Mouse (Mus musculus): ENCODE results near the gene Dhx8. TPM values are rescaled to one million over a fixed set of nuclear protein-coding genes. Genes with fewer than 3 reads are reported as not detected.
A peak's percentile ranks its signal among the peaks of the same experiment; 100 is the strongest.

The Dhx8 gene
- polyA plus RNA-seq (2015; fragmentation: Nextera tagmentation; extraction: Ambion mirVana), result 28.5 and 29.4 TPM in 2 replicates

- Histone ChIP-seq H3K27ac (ENCODE audit: low read length) (peak within 1 kb of the TSS; percentile 68), H3K9ac (ENCODE audit: low read length) (peak within 1 kb of the TSS; percentile 81), H3K4me1 (ENCODE audit: control insufficient read depth, insufficient read depth, low read length) (peaks cover 11% of the 10 kb centered on the region; the same call in 1 of the 2 replicates), H3K27me3 (ENCODE audit: control insufficient read depth, insufficient read depth, low read length) (no peaks in the 10 kb centered on the region), H3K4me3 (replicated peaks; ENCODE audit: low read length) (peak within 1 kb of the TSS; percentile 78), H3K4me2 (ENCODE audit: low read depth, low read length) (peak within 1 kb of the TSS; percentile 89), H3K9me3 (replicated peaks; ENCODE audit: control insufficient read depth, low read length) (no peaks in the 10 kb centered on the region), H3K36me3 (ENCODE audit: control insufficient read depth, insufficient read depth, low read length) (no peaks in the 10 kb centered on the region; the same call in none of the 2 replicates)
- peak; percentile 98 for ATAC-seq (ENCODE audit: insufficient read depth, low FRiP score)
- WGBS, result under 1% methylated on average over 51 of the region's 51 CpGs
Measured at GRCm38 (mm10) chr11:101732518-101733440, at the start of gene Dhx8. TSS of gene Dhx8 (plus strand) at chr11:101732919.

DNA sequence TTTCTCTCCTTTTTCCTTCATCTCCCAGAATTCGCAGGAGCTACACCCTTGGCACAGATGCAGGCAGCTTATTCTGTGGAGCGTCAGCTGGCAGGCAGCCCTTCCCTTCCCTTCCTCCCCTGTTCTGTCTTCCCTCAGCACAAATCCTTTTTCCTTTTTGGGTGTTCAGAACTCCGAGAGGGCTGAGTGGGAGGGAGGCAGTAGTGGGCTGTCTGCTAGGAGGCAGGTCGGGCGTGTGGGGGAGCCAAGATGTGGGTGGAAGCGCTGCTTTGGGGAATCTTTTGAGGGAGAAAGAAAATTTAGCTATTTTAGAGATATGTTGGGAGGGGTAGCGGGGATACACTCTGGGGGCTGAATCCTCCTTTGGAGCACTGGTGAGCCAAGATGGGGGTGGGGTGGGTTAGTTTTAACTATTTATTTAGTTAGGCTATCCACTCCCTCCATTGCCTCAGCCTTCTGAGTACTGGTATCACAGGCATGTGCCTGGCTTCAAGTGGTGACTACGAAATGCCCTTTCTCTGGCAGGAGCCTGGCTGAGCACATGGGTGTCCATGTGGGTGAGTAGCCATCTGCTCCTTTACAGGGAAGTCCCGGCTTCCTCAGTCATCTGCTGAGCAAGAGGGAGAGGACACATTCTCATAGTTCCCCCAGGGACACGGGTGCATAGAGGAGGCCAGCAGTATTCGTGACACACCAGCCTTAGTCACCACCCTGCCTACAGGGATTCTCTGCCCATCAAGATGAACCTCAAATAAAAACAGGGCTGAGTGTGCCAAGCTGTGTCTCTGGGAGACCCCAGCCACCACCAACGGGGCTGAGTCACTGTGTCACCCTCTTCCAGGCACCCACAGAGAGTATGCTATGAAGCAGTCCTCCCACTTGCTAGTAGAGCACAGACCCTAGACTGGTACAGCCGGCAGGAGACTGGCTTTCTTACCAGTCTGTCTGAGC, 45.1 kb upstream of the Dhx8 start:
- WGBS, result 34% methylated on average over 13 of the region's 13 CpGs
- Histone ChIP-seq H3K36me3 (ENCODE audit: control insufficient read depth, insufficient read depth, low read length) (no peaks in the 10 kb centered on the region), H3K4me1 (ENCODE audit: control insufficient read depth, insufficient read depth, low read length) (peaks cover 12% of the 10 kb centered on the region; the same call in 1 of the 2 replicates), H3K27ac (ENCODE audit: low read length) (peak overlapping the region; percentile 90), H3K27me3 (ENCODE audit: control insufficient read depth, insufficient read depth, low read length) (no peaks in the 10 kb centered on the region), H3K9ac (ENCODE audit: low read length) (peak overlapping the region; percentile 47; the same call in 1 of the 2 replicates), H3K9me3 (replicated peaks; ENCODE audit: control insufficient read depth, low read length) (no peaks in the 10 kb centered on the region), H3K4me2 (ENCODE audit: low read depth, low read length) (peak overlapping the region; percentile 28), H3K4me3 (replicated peaks; ENCODE audit: low read length) (no peak overlapping the region)
- ATAC-seq (ENCODE audit: insufficient read depth, low FRiP score), result peak; percentile 91

- Histone ChIP-seq H3K4me2 (ENCODE audit: low read depth, low read length) (no peak overlapping the region), H3K27me3 (ENCODE audit: control insufficient read depth, insufficient read depth, low read length) (no peaks in the 10 kb centered on the region)
- WGBS, result 66% methylated on average over 10 of the region's 10 CpGs
Measured at GRCm38 (mm10) chr11:101689701-101690113, 43.0 kb upstream of the Dhx8 start.

DNA sequence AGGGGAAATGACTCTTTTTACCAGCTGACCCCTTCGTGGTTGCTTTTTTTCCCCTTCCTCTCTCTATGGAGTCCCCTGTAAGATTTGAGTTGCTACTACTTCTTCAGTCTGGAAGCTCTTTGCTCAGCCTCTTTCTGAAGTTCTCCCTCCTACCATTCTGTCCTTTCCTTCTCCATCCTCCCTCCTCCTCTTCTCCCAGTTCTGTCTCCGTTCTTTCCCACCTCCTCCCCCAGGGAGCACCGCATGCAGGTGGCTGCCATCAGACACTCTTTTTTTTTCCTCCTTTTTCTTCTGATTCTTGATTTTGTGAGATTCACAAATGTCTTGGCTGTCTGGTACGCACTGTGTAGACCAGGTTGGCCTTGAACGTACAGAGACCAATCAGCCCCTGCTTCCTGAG, 42.4 kb upstream of the Dhx8 start:
- no peak overlapping the region for H3K4me2 ChIP-seq (ENCODE audit: low read depth, low read length)
- 68% methylated on average over 5 of the region's 5 CpGs for WGBS
- no peak for ATAC-seq (ENCODE audit: insufficient read depth, low FRiP score)
- H3K4me3 ChIP-seq (replicated peaks; ENCODE audit: low read length), result no peak overlapping the region
- no peaks in the 10 kb centered on the region for H3K9me3 ChIP-seq (replicated peaks; ENCODE audit: control insufficient read depth, low read length)
- no peaks in the 10 kb centered on the region for H3K36me3 ChIP-seq (ENCODE audit: control insufficient read depth, insufficient read depth, low read length)
- H3K9ac ChIP-seq (ENCODE audit: low read length), result no peak overlapping the region
- no peaks in the 10 kb centered on the region for H3K27me3 ChIP-seq (ENCODE audit: control insufficient read depth, insufficient read depth, low read length)
- H3K27ac ChIP-seq (ENCODE audit: low read length), result no peak overlapping the region; the same call in 1 of the 2 replicates
- peaks cover 14% of the 10 kb centered on the region for H3K4me1 ChIP-seq (ENCODE audit: control insufficient read depth, insufficient read depth, low read length)

More at GRCm38 (mm10) chr11:101689701-101690113, 43.0 kb upstream of the Dhx8 start:
- no peaks in the 10 kb centered on the region for H3K9me3 ChIP-seq (replicated peaks; ENCODE audit: control insufficient read depth, low read length)
- no peaks in the 10 kb centered on the region for H3K36me3 ChIP-seq (ENCODE audit: control insufficient read depth, insufficient read depth, low read length)
- H3K4me1 ChIP-seq (ENCODE audit: control insufficient read depth, insufficient read depth, low read length), result peaks cover 12% of the 10 kb centered on the region; the same call in 1 of the 2 replicates
- no peak overlapping the region for H3K27ac ChIP-seq (ENCODE audit: low read length)
- no peak for ATAC-seq (ENCODE audit: insufficient read depth, low FRiP score)
- H3K9ac ChIP-seq (ENCODE audit: low read length), result no peak overlapping the region
- H3K4me3 ChIP-seq (replicated peaks; ENCODE audit: low read length), result no peak overlapping the region

GRCm38 (mm10) chr11:101695906-101696661, 36.6 kb upstream of the Dhx8 start:
- peak overlapping the region; percentile 65 for H3K9ac ChIP-seq (ENCODE audit: low read length)
- no peaks in the 10 kb centered on the region for H3K27me3 ChIP-seq (ENCODE audit: control insufficient read depth, insufficient read depth, low read length)
- peak overlapping the region; percentile 89 for H3K27ac ChIP-seq (ENCODE audit: low read length)
- WGBS, result 5% methylated on average over 20 of the region's 20 CpGs
- H3K36me3 ChIP-seq (ENCODE audit: control insufficient read depth, insufficient read depth, low read length), result no peaks in the 10 kb centered on the region
- peak overlapping the region; percentile 64 for H3K4me2 ChIP-seq (ENCODE audit: low read depth, low read length)
- H3K4me1 ChIP-seq (ENCODE audit: control insufficient read depth, insufficient read depth, low read length), result peaks cover 30% of the 10 kb centered on the region
- peak overlapping the region; percentile 33 for H3K4me3 ChIP-seq (replicated peaks; ENCODE audit: low read length)
- peaks cover 3% of the 10 kb centered on the region; the same call in 1 of the 2 replicates for H3K9me3 ChIP-seq (replicated peaks; ENCODE audit: control insufficient read depth, low read length)
- peak; percentile 39; the same call in 1 of the 2 replicates for ATAC-seq (ENCODE audit: insufficient read depth, low FRiP score)

- H3K36me3 ChIP-seq (ENCODE audit: control insufficient read depth, insufficient read depth, low read length), result no peaks in the 10 kb centered on the region
- ATAC-seq (ENCODE audit: insufficient read depth, low FRiP score), result no peak
- peak overlapping the region; percentile 89 for H3K27ac ChIP-seq (ENCODE audit: low read length)
- H3K4me2 ChIP-seq (ENCODE audit: low read depth, low read length), result no peak overlapping the region
- no peak overlapping the region for H3K9ac ChIP-seq (ENCODE audit: low read length)
- WGBS, result 85% methylated on average over 9 of the region's 9 CpGs
- H3K4me3 ChIP-seq (replicated peaks; ENCODE audit: low read length), result no peak overlapping the region
- H3K4me1 ChIP-seq (ENCODE audit: control insufficient read depth, insufficient read depth, low read length), result peaks cover 30% of the 10 kb centered on the region
- peaks cover 3% of the 10 kb centered on the region; the same call in 1 of the 2 replicates for H3K9me3 ChIP-seq (replicated peaks; ENCODE audit: control insufficient read depth, low read length)
- H3K27me3 ChIP-seq (ENCODE audit: control insufficient read depth, insufficient read depth, low read length), result no peaks in the 10 kb centered on the region
Measured at GRCm38 (mm10) chr11:101697156-101697861, 35.4 kb upstream of the Dhx8 start.

DNA sequence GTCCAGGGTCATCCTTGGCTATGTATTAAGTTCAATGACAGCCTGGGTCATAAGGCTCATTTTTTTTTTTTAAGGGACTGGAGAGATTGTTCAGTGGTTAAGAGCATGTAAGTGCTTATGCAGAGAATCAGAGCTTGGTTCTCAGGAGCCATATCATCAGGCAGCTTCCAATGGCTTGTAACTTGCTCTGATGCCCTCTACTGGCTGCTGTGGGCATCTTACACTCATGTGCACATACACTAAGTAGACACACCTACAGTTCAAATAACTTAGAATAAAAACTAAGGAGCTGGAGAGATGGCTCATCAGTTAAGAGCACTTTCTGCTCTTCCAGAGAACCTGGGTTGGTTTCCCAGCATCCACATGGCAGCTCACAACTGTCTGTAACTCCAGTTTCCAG, 34.6 kb upstream of the Dhx8 start:
- Histone ChIP-seq H3K9ac (ENCODE audit: low read length) (no peak overlapping the region), H3K4me1 (ENCODE audit: control insufficient read depth, insufficient read depth, low read length) (peaks cover 30% of the 10 kb centered on the region), H3K36me3 (ENCODE audit: control insufficient read depth, insufficient read depth, low read length) (no peaks in the 10 kb centered on the region), H3K4me3 (replicated peaks; ENCODE audit: low read length) (no peak overlapping the region), H3K9me3 (replicated peaks; ENCODE audit: control insufficient read depth, low read length) (peaks cover 3% of the 10 kb centered on the region; the same call in 1 of the 2 replicates), H3K27ac (ENCODE audit: low read length) (no peak overlapping the region), H3K4me2 (ENCODE audit: low read depth, low read length) (no peak overlapping the region), H3K27me3 (ENCODE audit: control insufficient read depth, insufficient read depth, low read length) (no peaks in the 10 kb centered on the region)
- ATAC-seq (ENCODE audit: insufficient read depth, low FRiP score), result no peak

GRCm38 (mm10) chr11:101699556-101699955, 33.2 kb upstream of the Dhx8 start:
- Histone ChIP-seq H3K4me3 (replicated peaks; ENCODE audit: low read length) (no peak overlapping the region), H3K27ac (ENCODE audit: low read length) (no peak overlapping the region), H3K4me1 (ENCODE audit: control insufficient read depth, insufficient read depth, low read length) (peaks cover 30% of the 10 kb centered on the region), H3K4me2 (ENCODE audit: low read depth, low read length) (no peak overlapping the region), H3K9ac (ENCODE audit: low read length) (no peak overlapping the region), H3K9me3 (replicated peaks; ENCODE audit: control insufficient read depth, low read length) (peaks cover 3% of the 10 kb centered on the region; the same call in 1 of the 2 replicates), H3K36me3 (ENCODE audit: control insufficient read depth, insufficient read depth, low read length) (no peaks in the 10 kb centered on the region), H3K27me3 (ENCODE audit: control insufficient read depth, insufficient read depth, low read length) (no peaks in the 10 kb centered on the region)
- 93% methylated on average over 1 of the region's 1 CpGs for WGBS
- ATAC-seq (ENCODE audit: insufficient read depth, low FRiP score), result no peak

Data from stomach, embryonic 16.5 days (tissue).